Mouse (Mus musculus): ENCODE measurements around the gene Slc24a3. TPM values are rescaled to one million over a fixed set of nuclear protein-coding genes. Genes with fewer than 3 reads are reported as not detected.

Slc24a3 gene
- polyA plus RNA-seq, 1 experiment, result 11.8 TPM

DNA sequence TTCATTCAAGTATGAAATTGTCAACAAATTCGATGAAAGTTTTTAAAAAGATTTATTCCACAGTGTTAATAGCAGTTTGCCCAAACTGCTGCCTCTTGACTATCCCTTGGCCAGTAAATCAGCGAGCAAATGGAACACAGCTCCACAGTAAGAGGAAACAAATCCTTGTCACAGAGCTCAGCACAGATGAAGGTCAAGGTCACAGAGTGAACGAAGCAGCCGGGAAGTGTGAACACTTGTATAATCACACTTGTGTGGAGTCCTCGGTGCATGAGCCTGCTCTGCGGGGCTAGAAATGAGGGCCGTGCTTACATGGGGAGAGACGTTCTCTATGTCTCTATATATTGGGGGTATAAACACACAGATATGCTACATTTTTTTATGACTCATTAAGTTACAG lies 397.0 kb downstream of the Slc24a3 start:
- Histone ChIP-seq H3K4me3 (replicated peaks; ENCODE audit: extremely low read depth, low read depth, low read length) (no peak overlapping the region), H3K4me1 (ENCODE audit: control insufficient read depth, insufficient read depth, low read length) (no peaks in the 10 kb centered on the region)
- WGBS, result 58% methylated on average over 8 of the region's 8 CpGs
- no peak for DNase-seq
- TF ChIP-seq POLR2A (IDR thresholded peaks at IDR 0.05; ENCODE audit: borderline replicate concordance, extremely low read depth, low read depth, low read length) (no peak), CTCF (IDR thresholded peaks at IDR 0.05; ENCODE audit: insufficient read depth, low read length) (no peak)

DNA sequence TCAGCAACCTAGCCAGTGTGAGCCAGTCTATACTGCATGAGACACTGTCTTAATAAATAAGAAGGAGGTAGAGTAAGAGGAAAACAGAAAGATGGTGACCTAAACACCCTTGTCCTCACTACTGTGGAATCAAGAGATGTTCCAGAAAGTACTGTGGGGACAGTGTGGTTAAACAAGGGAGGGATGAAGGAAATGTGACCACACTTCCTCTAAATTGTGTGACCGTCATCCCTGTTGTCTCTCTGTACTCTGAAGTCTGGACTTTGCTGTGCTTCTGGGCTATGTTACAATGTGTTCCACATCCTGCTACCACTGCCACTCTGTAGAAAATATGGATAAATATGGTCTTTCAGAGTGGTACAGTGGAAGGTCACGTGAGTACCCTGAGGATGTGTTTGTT lies 399.4 kb downstream of the Slc24a3 start:
- no peak for DNase-seq
- no peak for TF ChIP-seq POLR2A (IDR thresholded peaks at IDR 0.05; ENCODE audit: borderline replicate concordance, extremely low read depth, low read depth, low read length)
- no peak for TF ChIP-seq CTCF (IDR thresholded peaks at IDR 0.05; ENCODE audit: insufficient read depth, low read length)
- WGBS, result 75% methylated on average over 2 of the region's 2 CpGs
- Histone ChIP-seq H3K4me1 (ENCODE audit: control insufficient read depth, insufficient read depth, low read length) (no peaks in the 10 kb centered on the region), H3K4me3 (replicated peaks; ENCODE audit: extremely low read depth, low read depth, low read length) (no peak overlapping the region)

DNA sequence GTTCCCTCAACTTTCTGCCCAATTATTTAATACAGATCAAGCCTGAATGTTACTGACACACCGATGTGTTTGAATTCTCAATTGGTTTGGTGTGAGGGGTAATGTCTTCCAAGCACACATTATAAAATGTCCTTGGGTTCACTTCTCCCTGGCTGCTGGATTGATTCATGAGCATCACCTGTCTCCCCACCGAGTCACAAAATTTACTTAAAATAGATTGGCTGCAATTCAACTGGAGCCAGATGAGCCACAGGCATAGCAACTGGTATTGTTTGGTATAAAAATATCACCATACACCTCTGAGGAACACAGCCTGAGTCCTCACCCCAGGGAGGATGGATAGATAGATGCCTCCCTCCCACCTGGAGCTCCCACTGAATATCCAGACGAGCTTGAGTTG lies 404.4 kb downstream of the Slc24a3 start:
- 64% methylated on average over 3 of the region's 3 CpGs for WGBS
- no peak overlapping the region for H3K4me3 ChIP-seq (replicated peaks; ENCODE audit: extremely low read depth, low read depth, low read length)
- no peak for DNase-seq
- TF ChIP-seq POLR2A (IDR thresholded peaks at IDR 0.05; ENCODE audit: borderline replicate concordance, extremely low read depth, low read depth, low read length) (no peak), CTCF (IDR thresholded peaks at IDR 0.05; ENCODE audit: insufficient read depth, low read length) (no peak)
- no peaks in the 10 kb centered on the region for H3K4me1 ChIP-seq (ENCODE audit: control insufficient read depth, insufficient read depth, low read length)

DNA sequence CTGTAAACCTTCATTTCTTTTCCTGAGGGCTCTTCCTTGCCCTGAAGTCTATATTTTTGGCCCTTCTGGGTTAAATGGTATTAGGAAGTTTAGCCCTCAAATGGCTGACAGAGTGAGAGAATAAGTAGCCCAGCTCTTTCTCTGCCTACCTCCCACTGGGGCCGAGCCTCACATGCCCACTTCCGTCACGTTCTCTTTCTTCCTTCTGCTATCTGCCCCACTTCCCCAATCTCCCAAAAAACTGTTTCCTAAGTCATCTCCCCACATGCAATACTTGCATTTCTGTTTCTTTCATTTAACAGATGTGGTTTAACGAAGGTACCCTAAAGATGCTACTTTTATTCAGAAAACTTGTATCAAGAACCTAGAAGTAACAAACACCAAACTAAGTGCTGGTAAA lies 406.6 kb downstream of the Slc24a3 start:
- 87% methylated on average over 4 of the region's 4 CpGs for WGBS
- TF ChIP-seq CTCF (IDR thresholded peaks at IDR 0.05; ENCODE audit: insufficient read depth, low read length) (no peak), POLR2A (IDR thresholded peaks at IDR 0.05; ENCODE audit: borderline replicate concordance, extremely low read depth, low read depth, low read length) (no peak)
- no peak for DNase-seq
- Histone ChIP-seq H3K4me1 (ENCODE audit: control insufficient read depth, insufficient read depth, low read length) (no peaks in the 10 kb centered on the region), H3K4me3 (replicated peaks; ENCODE audit: extremely low read depth, low read depth, low read length) (no peak overlapping the region)

DNA sequence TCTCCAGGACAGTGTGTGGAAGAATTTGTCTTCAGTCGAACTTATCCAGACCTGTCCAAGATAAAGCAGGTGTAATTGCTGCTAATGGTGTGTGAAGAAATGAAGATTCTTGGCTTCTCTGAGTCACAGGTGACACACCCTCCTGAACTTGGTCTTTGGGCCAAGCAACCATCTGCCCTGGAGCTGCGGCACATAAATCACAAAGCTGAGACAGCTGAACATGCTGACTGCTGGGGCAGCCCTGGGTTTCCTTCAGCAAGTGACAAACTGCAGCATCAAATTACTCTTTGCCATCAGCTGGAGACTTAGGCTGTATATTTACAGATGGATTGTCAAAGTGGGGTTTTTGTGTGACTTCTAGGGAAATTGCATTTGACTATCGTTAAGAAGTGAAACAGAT lies 415.5 kb downstream of the Slc24a3 start:
- Histone ChIP-seq H3K4me1 (ENCODE audit: control insufficient read depth, insufficient read depth, low read length) (no peaks in the 10 kb centered on the region), H3K4me3 (replicated peaks; ENCODE audit: extremely low read depth, low read depth, low read length) (no peak overlapping the region)
- WGBS, result 53% methylated on average over 3 of the region's 3 CpGs
- DNase-seq, result no peak
- TF ChIP-seq POLR2A (IDR thresholded peaks at IDR 0.05; ENCODE audit: borderline replicate concordance, extremely low read depth, low read depth, low read length), result no peak
- no peak for TF ChIP-seq CTCF (IDR thresholded peaks at IDR 0.05; ENCODE audit: insufficient read depth, low read length)

DNA sequence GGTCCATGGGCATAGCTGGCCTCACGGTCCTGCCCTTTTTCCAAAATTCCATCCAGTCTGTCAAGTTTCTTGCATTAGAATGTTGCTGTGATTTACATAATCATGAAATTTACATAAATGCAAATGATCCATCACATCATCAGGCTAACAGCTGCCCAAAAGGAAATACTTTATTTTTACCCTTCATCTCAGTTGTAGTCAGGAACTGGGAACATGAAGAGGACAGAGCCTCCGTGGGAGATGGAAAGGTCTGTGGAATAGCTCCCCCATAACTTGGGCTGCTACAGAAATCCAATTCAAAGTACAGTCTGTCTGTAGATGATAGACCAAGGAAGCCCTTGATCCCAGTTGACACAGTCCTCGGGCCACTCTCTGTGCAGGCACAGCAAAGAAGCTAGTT lies 417.9 kb downstream of the Slc24a3 start:
- DNase-seq, result no peak
- TF ChIP-seq CTCF (IDR thresholded peaks at IDR 0.05; ENCODE audit: insufficient read depth, low read length) (no peak), POLR2A (IDR thresholded peaks at IDR 0.05; ENCODE audit: borderline replicate concordance, extremely low read depth, low read depth, low read length) (no peak)
- no peak overlapping the region for H3K4me3 ChIP-seq (replicated peaks; ENCODE audit: extremely low read depth, low read depth, low read length)
- WGBS, result 77% methylated on average over 3 of the region's 3 CpGs
- H3K4me1 ChIP-seq (ENCODE audit: control insufficient read depth, insufficient read depth, low read length), result 0 out of 2 replicates have a peak, but pooled peaks cover 2% of the 10 kb centered on the region

DNA sequence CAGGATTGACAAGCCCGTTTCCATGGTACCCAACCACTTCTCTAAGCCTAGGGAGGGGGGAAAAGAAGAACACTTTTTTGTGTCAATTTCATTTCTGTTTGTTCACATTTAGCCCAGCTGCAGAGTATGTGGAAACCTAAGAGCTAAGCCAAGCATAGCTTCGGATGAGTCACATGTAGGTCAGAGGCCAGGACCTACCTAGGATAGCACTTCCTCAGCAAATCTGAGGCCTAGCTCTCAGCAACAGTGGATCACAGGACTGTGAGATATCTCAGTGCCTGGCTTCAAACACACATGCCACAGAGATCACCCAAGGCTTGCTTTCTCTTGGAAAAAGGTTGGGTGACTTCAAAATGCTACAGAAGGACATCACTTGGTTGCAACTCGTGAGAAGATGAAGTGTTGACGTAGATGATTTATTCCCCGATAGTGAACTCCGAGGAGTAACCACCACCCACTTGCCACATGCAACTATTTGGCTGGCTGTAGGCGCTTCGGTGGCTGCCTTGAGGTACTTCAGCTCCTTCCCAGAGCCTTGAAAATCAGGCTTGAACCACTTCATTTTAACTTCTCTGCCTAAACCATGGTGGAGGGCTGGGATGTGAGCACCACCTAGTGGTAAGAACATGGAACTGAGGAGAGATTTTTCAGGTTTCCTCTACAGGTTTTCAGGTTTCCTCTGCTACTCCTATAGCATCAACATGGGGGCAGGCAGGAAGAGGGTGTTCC lies 420.6 kb downstream of the Slc24a3 start:
- no peak overlapping the region for H3K4me3 ChIP-seq (replicated peaks; ENCODE audit: extremely low read depth, low read depth, low read length)
- no peak for TF ChIP-seq POLR2A (IDR thresholded peaks at IDR 0.05; ENCODE audit: borderline replicate concordance, extremely low read depth, low read depth, low read length)
- peak; percentile 33 for TF ChIP-seq CTCF (IDR thresholded peaks at IDR 0.05; ENCODE audit: insufficient read depth, low read length)
- WGBS, result 47% methylated on average over 8 of the region's 8 CpGs
- H3K4me1 ChIP-seq (ENCODE audit: control insufficient read depth, insufficient read depth, low read length), result 0 out of 2 replicates have a peak, but pooled peaks cover 2% of the 10 kb centered on the region
- DNase-seq, result peak; percentile 41

DNA sequence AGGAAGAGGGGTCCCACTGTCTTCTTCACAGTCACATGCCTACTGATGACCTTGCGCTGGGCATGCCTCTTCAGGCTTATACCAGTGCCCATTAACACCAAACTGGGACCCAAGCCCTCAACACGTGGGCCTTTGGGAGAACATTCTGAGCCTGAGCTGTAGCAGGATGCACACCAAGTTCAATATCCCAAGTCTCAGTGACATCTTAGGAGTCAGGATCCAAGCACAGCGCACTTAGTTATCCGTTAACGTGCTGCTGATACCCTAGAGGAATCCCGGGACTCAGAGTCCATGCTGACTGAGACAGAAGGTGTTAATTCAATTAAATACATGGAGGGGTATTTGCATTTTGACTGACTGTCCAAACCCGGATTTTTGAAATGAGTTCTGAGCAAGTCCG lies 424.3 kb downstream of the Slc24a3 start:
- Histone ChIP-seq H3K4me3 (replicated peaks; ENCODE audit: extremely low read depth, low read depth, low read length) (no peak overlapping the region), H3K4me1 (ENCODE audit: control insufficient read depth, insufficient read depth, low read length) (0 out of 2 replicates have a peak, but pooled peaks cover 2% of the 10 kb centered on the region)
- no peak for DNase-seq
- 89% methylated on average over 8 of the region's 8 CpGs for WGBS
- no peak for TF ChIP-seq CTCF (IDR thresholded peaks at IDR 0.05; ENCODE audit: insufficient read depth, low read length)
- TF ChIP-seq POLR2A (IDR thresholded peaks at IDR 0.05; ENCODE audit: borderline replicate concordance, extremely low read depth, low read depth, low read length), result no peak

DNA sequence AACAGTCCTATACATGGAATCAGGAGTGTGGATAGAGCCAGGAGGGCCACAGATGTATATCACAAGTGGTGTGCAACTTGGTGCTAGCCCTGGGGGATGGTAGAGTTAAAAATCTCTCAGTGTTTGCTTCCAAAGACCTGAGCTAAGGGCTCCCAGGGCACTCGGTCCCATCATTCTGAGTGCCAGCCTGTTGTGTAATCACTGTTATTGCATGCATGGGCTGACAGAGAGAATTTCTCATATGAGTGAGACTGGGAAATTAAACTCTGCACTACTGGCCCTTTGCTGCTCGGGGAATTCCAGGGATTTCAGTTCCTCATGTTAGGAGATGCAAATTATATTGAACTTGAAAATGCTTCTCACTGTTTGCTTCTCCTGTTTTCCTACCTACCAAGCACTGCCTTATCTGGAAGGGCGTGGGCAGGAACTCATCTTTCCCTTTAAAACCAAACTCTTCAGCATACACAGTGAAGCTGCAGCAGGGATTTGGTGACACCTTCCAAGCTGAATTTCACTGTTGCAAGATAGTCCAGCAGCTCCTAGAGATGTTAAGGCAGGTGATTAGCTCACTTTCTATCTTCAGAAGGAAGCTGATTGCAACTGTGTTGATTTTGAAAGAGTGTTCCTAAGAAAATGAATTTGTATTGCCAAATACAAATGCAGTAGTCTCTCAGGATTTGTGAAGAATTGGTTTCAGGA lies 426.2 kb downstream of the Slc24a3 start:
- Histone ChIP-seq H3K4me3 (replicated peaks; ENCODE audit: extremely low read depth, low read depth, low read length) (no peak overlapping the region), H3K4me1 (ENCODE audit: control insufficient read depth, insufficient read depth, low read length) (0 out of 2 replicates have a peak, but pooled peaks cover 3% of the 10 kb centered on the region)
- 56% methylated on average over 3 of the region's 3 CpGs for WGBS
- TF ChIP-seq CTCF (IDR thresholded peaks at IDR 0.05; ENCODE audit: insufficient read depth, low read length) (no peak), POLR2A (IDR thresholded peaks at IDR 0.05; ENCODE audit: borderline replicate concordance, extremely low read depth, low read depth, low read length) (no peak)
- peak; percentile 37 for DNase-seq

DNA sequence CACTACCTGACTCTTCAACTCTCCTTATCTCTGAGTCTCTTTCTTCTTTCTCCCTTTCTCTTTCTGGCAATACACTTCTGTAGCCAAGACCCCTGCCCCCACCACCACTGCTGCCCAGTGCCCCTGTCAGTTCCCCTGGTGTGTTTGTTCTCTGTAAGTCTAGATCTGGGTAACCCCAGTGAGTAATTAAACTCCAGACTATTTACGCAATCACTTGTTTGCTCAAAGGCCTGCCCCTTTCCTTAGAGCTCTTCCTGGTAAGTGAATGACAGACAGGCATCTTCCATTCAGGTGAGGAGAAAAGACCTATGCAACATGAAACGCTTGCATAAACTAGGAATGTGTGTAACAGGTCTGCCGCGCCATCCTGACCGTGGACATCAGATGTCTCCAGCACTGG lies 430.3 kb downstream of the Slc24a3 start:
- DNase-seq, result no peak
- TF ChIP-seq CTCF (IDR thresholded peaks at IDR 0.05; ENCODE audit: insufficient read depth, low read length) (no peak), POLR2A (IDR thresholded peaks at IDR 0.05; ENCODE audit: borderline replicate concordance, extremely low read depth, low read depth, low read length) (no peak)

More for the DNA sequence above, 430.3 kb downstream of the Slc24a3 start:
- WGBS, result 77% methylated on average over 5 of the region's 5 CpGs
- 0 out of 2 replicates have a peak, but pooled peaks cover 3% of the 10 kb centered on the region for H3K4me1 ChIP-seq (ENCODE audit: control insufficient read depth, insufficient read depth, low read length)
- H3K4me3 ChIP-seq (replicated peaks; ENCODE audit: extremely low read depth, low read depth, low read length), result no peak overlapping the region
